Mouse (Mus musculus) CD4-positive naive resting alpha-beta T cell, adult 57 days (primary cell): ENCODE results near the gene Gm49325. TPM values are rescaled to one million over a fixed set of nuclear protein-coding genes. Genes with fewer than 3 reads are reported as not detected.

Experiments used
- total RNA-seq: library from RNA; stranded (reverse); gene quantifications from one replicate; pipeline ENCODE4 v1.2.4, GENCODE M21; 2023

Gene Gm49325
- total RNA-seq, result not detected

GRCm38 (mm10) chr10:77605908-77606826 is at the start of gene Gm49325, which contains the start of gene Sumo3:
Gene Gm49325 (plus strand): TSS chr10:77606197.
Gene Sumo3 (plus strand): TSS chr10:77606097.

GRCm38 (mm10) chr10:77581408-77582284 is 24.4 kb upstream of the Gm49325 start, which contains the start of gene Pttg1ip:
Gene Pttg1ip (plus strand): TSS chr10:77581720.

GRCm38 (mm10) chr10:77622055-77622988 is 16.3 kb downstream of the Gm49325 start, which contains the start of gene Ube2g2:
Gene Ube2g2 (plus strand): TSS chr10:77622275.

GRCm38 (mm10) chr10:77685895-77686664 is 80.1 kb downstream of the Gm49325 start, which contains the start of gene Tspear:
Gene Tspear (plus strand): TSS chr10:77686569.

GRCm38 (mm10) chr10:77690356-77690807 is 84.4 kb downstream of the Gm49325 start, which contains the start of gene Gm19402:
Gene Gm19402 (minus strand): TSS chr10:77690757.

Other genes with a start within 250 kb of the Gm49325 start
- 2.0 TPM for gene Adarb1, start 187.9 kb upstream of the Gm49325 start, total RNA-seq
- 23.2 TPM for gene Fam207a, start 90.4 kb upstream of the Gm49325 start, total RNA-seq
- gene Itgb2, start 75.9 kb upstream of the Gm49325 start, total RNA-seq, result 254 TPM
- gene Pttg1ip, start 24.5 kb upstream of the Gm49325 start, total RNA-seq, result 109 TPM
- gene Sumo3, start 100 bp upstream of the Gm49325 start, total RNA-seq, result 61.4 TPM
- gene Ube2g2, start 16.1 kb downstream of the Gm49325 start, total RNA-seq, result 36.8 TPM
- 0.44 TPM for gene Tspear, start 80.4 kb downstream of the Gm49325 start, total RNA-seq
- not detected for gene Gm19402, start 84.6 kb downstream of the Gm49325 start, total RNA-seq
- gene Gm9508, start 91.0 kb downstream of the Gm49325 start, total RNA-seq, result not detected
- gene Gm10272, start 100.4 kb downstream of the Gm49325 start, total RNA-seq, result not detected
- not detected for gene Gm10024, start 105.3 kb downstream of the Gm49325 start, total RNA-seq
- not detected for gene Gm10142, start 109.6 kb downstream of the Gm49325 start, total RNA-seq
- gene Krtap12-1, start 114.4 kb downstream of the Gm49325 start, total RNA-seq, result not detected
- not detected for gene Gm10100, start 120.3 kb downstream of the Gm49325 start, total RNA-seq
- gene Gm18596, start 136.4 kb downstream of the Gm49325 start, total RNA-seq, result not detected
- not detected for gene Gm9736, start 145.2 kb downstream of the Gm49325 start, total RNA-seq
- gene Gm3233, start 153.5 kb downstream of the Gm49325 start, total RNA-seq, result not detected
- gene Gm3238, start 165.1 kb downstream of the Gm49325 start, total RNA-seq, result not detected
- gene Gm7138, start 170.7 kb downstream of the Gm49325 start, total RNA-seq, result not detected
- gene Gm3250, start 176.3 kb downstream of the Gm49325 start, total RNA-seq, result not detected
- gene Gm7137, start 182.0 kb downstream of the Gm49325 start, total RNA-seq, result not detected
- not detected for gene Gm9639, start 188.9 kb downstream of the Gm49325 start, total RNA-seq
- not detected for gene Gm19668, start 192.9 kb downstream of the Gm49325 start, total RNA-seq
- gene Gm9507, start 205.6 kb downstream of the Gm49325 start, total RNA-seq, result not detected
- not detected for gene Gm2696, start 208.5 kb downstream of the Gm49325 start, total RNA-seq
- gene Krtap10-4, start 220.9 kb downstream of the Gm49325 start, total RNA-seq, result not detected
- not detected for gene Krtap10-10, start 229.8 kb downstream of the Gm49325 start, total RNA-seq
- gene Gm36176, start 240.6 kb downstream of the Gm49325 start, total RNA-seq, result not detected
- not detected for gene Gm10318, start 246.7 kb downstream of the Gm49325 start, total RNA-seq